Mouse (Mus musculus) limb, embryonic 14.5 days (tissue): Measurements from ENCODE around the gene Gm7735. TPM values are rescaled to one million over a fixed set of nuclear protein-coding genes. Genes with fewer than 3 reads are reported as not detected.
"Not testable (repeated sequence)": the region's sequence is repeated elsewhere in the genome, so short reads cannot be mapped to it uniquely, and the experiment has no call there.

ENCODE experiments used
- ATAC-seq: fragments of 200-750 bp; cut with Nextera tagmentation; 2 replicates; pipeline ENCODE4 v1.8.0; 2017; ENCODE audit warnings: low read depth, moderate number of reproducible peaks, moderate TSS enrichment; ENCODE audit not compliant: low FRiP score
- DNase-seq: peaks from one replicate; pipeline ENCODE4 v3.0.0-alpha.2; 2015; ENCODE audit warnings: low spot score
- H3K27ac ChIP-seq: fragments of 300-500 bp; sonication (generic); replicated peaks from 2 replicates; pipeline ENCODE4 v1.5.1; 2014; ENCODE audit warnings: low read depth, mild to moderate bottlenecking, low read length, moderate library complexity, mixed read lengths
- H3K27me3 ChIP-seq: fragments of 300-500 bp; sonication (generic); 2 replicates; pipeline ENCODE4 v1.6.1; 2014; ENCODE audit warnings: low read length, mixed read lengths; ENCODE audit not compliant: control insufficient read depth, insufficient read depth
- H3K36me3 ChIP-seq: fragments of 300-500 bp; sonication (generic); 2 replicates; pipeline ENCODE4 v1.6.1; 2014; ENCODE audit warnings: mild to moderate bottlenecking, low read length, moderate library complexity, mixed read lengths; ENCODE audit not compliant: control insufficient read depth, insufficient read depth
- H3K4me1 ChIP-seq: fragments of 300-500 bp; sonication (generic); 2 replicates; pipeline ENCODE4 v1.6.1; 2014; ENCODE audit warnings: antibody characterized with exemption, low read length, mixed read lengths; ENCODE audit not compliant: control insufficient read depth, insufficient read depth
- H3K4me2 ChIP-seq: fragments of 300-500 bp; sonication (generic); replicated peaks from 2 replicates; pipeline ENCODE4 v1.6.1; 2014; ENCODE audit warnings: low read depth, mild to moderate bottlenecking, low read length, moderate library complexity; ENCODE audit not compliant: severe bottlenecking
- H3K4me3 ChIP-seq: fragments of 300-500 bp; sonication (generic); replicated peaks from 2 replicates; pipeline ENCODE4 v1.5.1; 2014; ENCODE audit warnings: low read length
- H3K9ac ChIP-seq: fragments of 300-500 bp; sonication (generic); 2 replicates; pipeline ENCODE4 v1.6.1; 2014; ENCODE audit warnings: mild to moderate bottlenecking, low read depth, low read length, moderate library complexity; ENCODE audit not compliant: severe bottlenecking
- H3K9me3 ChIP-seq: fragments of 300-500 bp; sonication (generic); 2 replicates; pipeline ENCODE4 v1.6.1; 2016; ENCODE audit warnings: low read length; ENCODE audit not compliant: control insufficient read depth
- POLR2A ChIP-seq: fragments of 200-500 bp; IDR thresholded peaks from 2 replicates; pipeline ENCODE4 v1.8.0; 2012; ENCODE audit warnings: inconsistent platforms, mild to moderate bottlenecking, moderate library complexity, borderline replicate concordance; ENCODE audit not compliant: insufficient read depth, insufficient read length; ENCODE audit errors: extremely low read depth
- WGBS: fragments of 180-500 bp; shearing (Covaris S2); extraction: QIAGEN DNeasy Blood & Tissue Kit; methylation state at CpG from one replicate; pipeline ENCODE4 v1.1.7; 2014; 5-methylcytosine and 5-hydroxymethylcytosine counted together
- polyA plus RNA-seq, 2 experiments: library from polyadenylated mRNA; depleted of rRNA in 1 of 2; stranded (reverse) in 1 of 2; unstranded in 1 of 2; fragments of >200 nt; fragmentation: Nextera tagmentation in 1 of 2; extraction: Ambion mirVana in 1 of 2; gene quantifications; 2 replicates each; pipeline versions ENCODE4 v1.2.1 to v1.2.3; 2012 to 2014

Gene Gm7735
- polyA plus RNA-seq (2012; rRNA removed) (not detected in 2 replicates), polyA plus RNA-seq (2014; fragmentation: Nextera tagmentation; extraction: Ambion mirVana) (not detected in 2 replicates)

GRCm38 (mm10) chr16:89169190-89169589 lies at the start of gene Gm7735:
TSS of gene Gm7735 (plus strand) at chr16:89169490.
- not testable (repeated sequence) for ATAC-seq, H3K36me3 ChIP-seq, H3K27ac ChIP-seq, DNase-seq, H3K4me1 ChIP-seq, H3K27me3 ChIP-seq, H3K4me2 ChIP-seq, H3K9me3 ChIP-seq, H3K4me3 ChIP-seq, H3K9ac ChIP-seq

GRCm38 (mm10) chr16:89140551-89140950 lies 28.7 kb upstream of the Gm7735 start, which contains the start of gene Gm6358:
TSS of gene Gm6358 (plus strand) at chr16:89140851.
- DNase-seq = no peak
- no peak within 1 kb of the TSS for H3K4me3 ChIP-seq
- TF ChIP-seq POLR2A = no peak
- no peak within 1 kb of the TSS for H3K4me2 ChIP-seq
- H3K36me3 ChIP-seq = no peaks in the 10 kb centered on the region
- H3K27ac ChIP-seq = no peak within 1 kb of the TSS
- H3K9me3 ChIP-seq = no peaks in the 10 kb centered on the region
- no peak for ATAC-seq
- H3K4me1 ChIP-seq = no peaks in the 10 kb centered on the region
- H3K27me3 ChIP-seq = no peaks in the 10 kb centered on the region
- WGBS = 100% methylated on average over 1 of the region's 1 CpGs
- H3K9ac ChIP-seq = no peak within 1 kb of the TSS

- no peaks in the 10 kb centered on the region for H3K36me3 ChIP-seq
- H3K27ac ChIP-seq = no peak within 1 kb of the TSS
- no peaks in the 10 kb centered on the region for H3K27me3 ChIP-seq
- ATAC-seq (no peak), DNase-seq (no peak)
- H3K4me3 ChIP-seq = no peak within 1 kb of the TSS
- no peaks in the 10 kb centered on the region for H3K9me3 ChIP-seq
- H3K4me2 ChIP-seq = no peak within 1 kb of the TSS
- no peak for TF ChIP-seq POLR2A
- 100% methylated on average over 1 of the region's 1 CpGs for WGBS
- H3K9ac ChIP-seq = no peak within 1 kb of the TSS
- H3K4me1 ChIP-seq = no peaks in the 10 kb centered on the region
These were observed 18.5 kb upstream of the Gm7735 start, which contains the start of gene Gm10061 for GRCm38 (mm10) chr16:89150786-89151185. TSS of gene Gm10061 (plus strand) at chr16:89151086.

- Histone ChIP-seq H3K27me3 (no peaks in the 10 kb centered on the region), H3K36me3 (no peaks in the 10 kb centered on the region), H3K9me3 (no peaks in the 10 kb centered on the region), H3K4me3 (no peak within 1 kb of the TSS), H3K4me1 (no peaks in the 10 kb centered on the region), H3K9ac (no peak within 1 kb of the TSS), H3K4me2 (no peak within 1 kb of the TSS), H3K27ac (no peak within 1 kb of the TSS)
- DNase-seq (no peak), ATAC-seq (no peak)
- WGBS = 89% methylated on average over 4 of the region's 4 CpGs
- no peak for TF ChIP-seq POLR2A
These were observed 11.6 kb upstream of the Gm7735 start, which contains the start of gene Gm9789 for GRCm38 (mm10) chr16:89157652-89158051. TSS of gene Gm9789 (plus strand) at chr16:89157952.

- Histone ChIP-seq H3K4me3 (no peak within 1 kb of the TSS), H3K9me3 (no peaks in the 10 kb centered on the region), H3K9ac (no peak within 1 kb of the TSS), H3K4me2 (no peak within 1 kb of the TSS), H3K36me3 (no peaks in the 10 kb centered on the region), H3K27ac (no peak within 1 kb of the TSS), H3K4me1 (no peaks in the 10 kb centered on the region), H3K27me3 (no peaks in the 10 kb centered on the region)
- WGBS = 61% methylated on average over 2 of the region's 2 CpGs
- TF ChIP-seq POLR2A = no peak
- DNase-seq (no peak), ATAC-seq (no peak)
These were observed 5.1 kb downstream of the Gm7735 start, which contains the start of gene 1110057P08Rik for GRCm38 (mm10) chr16:89174435-89174834. TSS of gene 1110057P08Rik (plus strand) at chr16:89174735.

GRCm38 (mm10) chr16:89188621-89189020 lies 19.3 kb downstream of the Gm7735 start:
- Histone ChIP-seq H3K9me3 (no peaks in the 10 kb centered on the region), H3K9ac (no peak overlapping the region), H3K36me3 (no peaks in the 10 kb centered on the region), H3K27me3 (no peaks in the 10 kb centered on the region), H3K27ac (no peak overlapping the region), H3K4me3 (no peak overlapping the region), H3K4me1 (no peaks in the 10 kb centered on the region), H3K4me2 (no peak overlapping the region)
- no peak for ATAC-seq
- WGBS = 84% methylated on average over 4 of the region's 4 CpGs
- TF ChIP-seq POLR2A = no peak
- no peak for DNase-seq
